Mouse (Mus musculus) kidney, adult 2 months (tissue): ENCODE measurements around the gene Ano2.

Experiments
- CTCF ChIP-seq: fragments of 200-500 bp; conservative IDR thresholded peaks from 2 replicates; pipeline ENCODE4 v1.5.1; 2011; ENCODE audit warnings: low read depth, mild to moderate bottlenecking, control low read depth, low read length, moderate library complexity, mixed read lengths; ENCODE audit not compliant: insufficient read depth, insufficient read length
- POLR2A ChIP-seq: fragments of 200-500 bp; IDR thresholded peaks from one replicate; pipeline ENCODE4 v1.6.1; 2011; ENCODE audit warnings: low read depth, low read length, control low read depth

GRCm38 (mm10) chr6:126045931-126046330 is 355.7 kb downstream of the Ano2 start:
- no peak for TF ChIP-seq POLR2A
- TF ChIP-seq CTCF: peak; percentile 38; the same call in 1 of the 2 replicates
